ENCODE assay signal across 10 mouse cellular contexts in the genomic region with DNA sequence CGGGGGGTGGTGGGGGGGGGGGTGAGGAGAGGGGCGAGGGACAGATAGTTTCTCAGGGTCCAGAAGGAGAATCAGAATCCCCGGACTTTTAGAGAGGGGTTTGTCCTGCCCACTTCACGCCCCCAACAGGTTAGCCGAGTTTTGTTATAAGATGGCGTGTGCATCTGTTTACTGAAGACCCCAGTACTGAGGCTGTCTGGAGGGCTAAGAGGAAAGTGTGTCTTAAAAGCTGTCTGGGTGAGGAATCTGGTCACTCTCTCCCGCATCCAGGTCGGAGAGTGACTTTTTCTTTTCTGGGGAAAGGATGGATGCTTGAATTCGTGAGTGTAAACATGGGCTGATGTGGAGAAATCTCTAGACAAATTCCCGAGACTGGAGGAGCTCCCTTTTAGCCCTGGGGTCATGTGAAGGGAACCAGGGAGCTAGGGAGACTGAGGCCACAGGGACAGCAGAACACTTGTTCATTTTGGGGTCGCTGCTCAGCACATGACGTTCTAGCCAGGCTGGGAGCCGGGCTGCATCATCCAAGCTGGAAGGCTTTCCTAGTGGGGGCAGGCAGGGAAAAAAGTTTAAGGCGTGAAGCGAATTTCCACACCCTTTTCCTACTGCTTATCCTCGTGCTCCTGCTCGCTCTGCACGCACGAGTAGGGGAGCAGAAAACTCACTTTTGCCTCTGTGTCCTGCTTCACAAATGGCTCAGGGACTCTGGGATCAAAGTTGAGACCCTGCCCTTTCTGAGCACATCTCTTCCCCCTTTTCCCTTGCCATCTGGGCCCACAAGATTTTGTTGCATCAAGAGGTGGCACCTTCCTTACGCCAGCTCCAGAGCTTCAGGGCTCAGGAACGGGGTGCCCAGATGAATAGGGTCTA. TPM values are rescaled to one million over a fixed set of nuclear protein-coding genes. Genes with fewer than 3 reads are reported as not detected.
A peak's percentile ranks its signal among the peaks of the same experiment; 100 is the strongest.
DNase-seq lines count a peak whose midpoint lies in the region; ATAC-seq and TF ChIP-seq lines count a peak whose summit lies in the region.
"Had no signal": no experiment of that assay in that cellular context is flagged by ENCODE, and none has a peak within 500 bp of the region (broad histone marks: within the 10 kb centered on the region; RNA-seq: fewer than 3 reads in every experiment).

No protein-coding gene starts in this region.

- 2% methylated on average over 19 of the region's 21 CpGs for WGBS in kidney, embryonic 14.5 days
- 2% methylated on average over 20 of the region's 21 CpGs for WGBS in hindbrain, embryonic 13.5 days
- WGBS in midbrain, postnatal 0 days: 2% methylated on average over 20 of the region's 21 CpGs

- no peak overlapping the region for H3K9ac ChIP-seq in kidney, embryonic 14.5 days (ENCODE audit: low read depth, low read length)
- H3K9ac ChIP-seq in hindbrain, embryonic 13.5 days: peak overlapping the region; percentile 84
- H3K9ac ChIP-seq in midbrain, postnatal 0 days (replicated peaks; ENCODE audit: low read length, poor library complexity, severe bottlenecking): peak overlapping the region; percentile 77
- H3K9ac ChIP-seq: liver, embryonic 14.5 days had no signal

- DNase-seq in kidney, adult 11 months: no peak
- DNase-seq in embryo, embryonic 11 days: peak; percentile 27
- DNase-seq in midbrain, postnatal 0 days (ENCODE audit: low spot score): no peak
- DNase-seq in thymus, adult 18-20 months: no peak
- no peak for DNase-seq in kidney, postnatal 10 days

- no peaks in the 10 kb centered on the region for H3K9me3 ChIP-seq in kidney, embryonic 14.5 days (ENCODE audit: control insufficient read depth, low read length)
- peaks cover 4% of the 10 kb centered on the region for H3K9me3 ChIP-seq in hindbrain, embryonic 13.5 days
- H3K9me3 ChIP-seq in midbrain, postnatal 0 days (ENCODE audit: low read length): peaks cover under 1% of the 10 kb centered on the region; the same call in 1 of the 2 replicates

- H3K4me1 ChIP-seq in kidney, embryonic 14.5 days (ENCODE audit: control insufficient read depth, insufficient read depth, low read length): peaks cover 11% of the 10 kb centered on the region; the same call in 1 of the 2 replicates
- H3K4me1 ChIP-seq in hindbrain, embryonic 13.5 days (replicated peaks): peaks cover 55% of the 10 kb centered on the region
- peaks cover 6% of the 10 kb centered on the region; the same call in 1 of the 2 replicates for H3K4me1 ChIP-seq in midbrain, postnatal 0 days (ENCODE audit: insufficient read depth, low read length)

- 0 out of 2 replicates have a peak, but pooled peaks have one; percentile 5 for ATAC-seq in kidney, embryonic 14.5 days (ENCODE audit: low FRiP score, low TSS enrichment)
- ATAC-seq in hindbrain, embryonic 13.5 days (ENCODE audit: low FRiP score): no peak
- ATAC-seq in midbrain, postnatal 0 days (ENCODE audit: low FRiP score): no peak
- no peak for ATAC-seq in inflammation-experienced regulatory T-cells, adult 6 months

- H3K4me3 ChIP-seq in kidney, embryonic 14.5 days (ENCODE audit: low read length): peak overlapping the region; percentile 52
- peak overlapping the region; percentile 60 for H3K4me3 ChIP-seq in hindbrain, embryonic 13.5 days
- H3K4me3 ChIP-seq in midbrain, postnatal 0 days (ENCODE audit: low read depth, low read length): peak overlapping the region; percentile 78

- TF ChIP-seq CTCF in midbrain, postnatal 0 days (IDR thresholded peaks at IDR 0.05): no peak

- H3K36me3 ChIP-seq in kidney, embryonic 14.5 days (ENCODE audit: control insufficient read depth, insufficient read depth, low read length): no peaks in the 10 kb centered on the region
- H3K36me3 ChIP-seq in hindbrain, embryonic 13.5 days: no peaks in the 10 kb centered on the region
- H3K36me3 ChIP-seq in midbrain, postnatal 0 days (ENCODE audit: insufficient read depth, low read length): no peaks in the 10 kb centered on the region

- H3K27me3 ChIP-seq in kidney, embryonic 14.5 days (ENCODE audit: control insufficient read depth, insufficient read depth, low read length): peaks cover 30% of the 10 kb centered on the region
- H3K27me3 ChIP-seq in hindbrain, embryonic 13.5 days: peaks cover 23% of the 10 kb centered on the region; the same call in 1 of the 2 replicates
- no peaks in the 10 kb centered on the region; the same call in 1 of the 2 replicates for H3K27me3 ChIP-seq in midbrain, postnatal 0 days (ENCODE audit: insufficient read depth, low read length)

- no peak overlapping the region for H3K27ac ChIP-seq in kidney, embryonic 14.5 days (ENCODE audit: low read depth, low read length)
- peak overlapping the region; percentile 83; the same call in 1 of the 2 replicates for H3K27ac ChIP-seq in hindbrain, embryonic 13.5 days
- H3K27ac ChIP-seq in midbrain, postnatal 0 days (ENCODE audit: low read depth, low read length): peak overlapping the region; percentile 70; the same call in 1 of the 2 replicates
- H3K27ac ChIP-seq: liver, embryonic 14.5 days had no signal

- H3K4me2 ChIP-seq in kidney, embryonic 14.5 days (replicated peaks; ENCODE audit: low read depth, low read length): peak overlapping the region; percentile 98
- H3K4me2 ChIP-seq in hindbrain, embryonic 13.5 days: peak overlapping the region; percentile 97
- H3K4me2 ChIP-seq in midbrain, postnatal 0 days (ENCODE audit: low read depth, low read length, poor library complexity, severe bottlenecking): peak overlapping the region; percentile 97

RNA-seq across cellular contexts. Expression of a gene that starts 1.3 kb away (rescaled TPM):
- polyA plus RNA-seq in kidney, embryonic 14.5 days (2014; fragmentation: Nextera tagmentation; extraction: Ambion mirVana): 0.89 and 0.99 TPM in 2 replicates
- 10.9 and 12.9 TPM in 2 replicates for polyA plus RNA-seq in hindbrain, embryonic 13.5 days (2015; fragmentation: Nextera tagmentation; extraction: Ambion mirVana)
- 25.3 and 33.2 TPM in 2 replicates for total RNA-seq in midbrain, postnatal 0 days (2014; rRNA removed)
- 16.4 and 18.3 TPM in 2 replicates for polyA plus RNA-seq in midbrain, postnatal 0 days (2015; fragmentation: Nextera tagmentation; extraction: Ambion mirVana)
- under 1 TPM in 1 of 3 experiments, not detected in 2; 0.16 TPM for polyA plus RNA-seq in inflammation-experienced regulatory T-cells, adult 6 months (2017; shearing (Covaris generic))
- polyA plus RNA-seq: spleen, adult 2 months had no signal
